Mouse (Mus musculus): ENCODE data around the gene Tmem164. TPM values are rescaled to one million over a fixed set of nuclear protein-coding genes. Genes with fewer than 3 reads are reported as not detected.
"Not testable (repeated sequence)": the region's sequence is repeated elsewhere in the genome, so short reads cannot be mapped to it uniquely, and the experiment has no call there.

Tmem164 gene
- polyA plus RNA-seq (2016; fragmentation: Nextera tagmentation; extraction: Ambion mirVana), result 73.8 and 79.2 TPM in 2 replicates

- Histone ChIP-seq H3K36me3 (peaks cover 2% of the 10 kb centered on the region; the same call in 1 of the 2 replicates), H3K9me3 (replicated peaks) (no peaks in the 10 kb centered on the region), H3K4me3 (peak within 1 kb of the TSS; percentile 66), H3K4me1 (peaks cover 45% of the 10 kb centered on the region), H3K27ac (peak within 1 kb of the TSS; percentile 94), H3K27me3 (ENCODE audit: low read depth, poor library complexity, severe bottlenecking) (peaks cover 98% of the 10 kb centered on the region)
- DNase-seq (ENCODE audit: low spot score), result peak; percentile 82
- WGBS, result 8% methylated on average over 24 of the region's 38 CpGs
Observed at GRCm38 (mm10) chrX:142681056-142681615, at the start of gene Tmem164. Tmem164 (plus strand) TSS chrX:142681406.

- not testable (repeated sequence) for H3K36me3 ChIP-seq; H3K4me3 ChIP-seq; H3K27ac ChIP-seq; H3K4me1 ChIP-seq; H3K9me3 ChIP-seq (replicated peaks)
- WGBS, result 23% methylated on average over 19 of the region's 19 CpGs
- peak; percentile 31 for DNase-seq (ENCODE audit: low spot score)
- H3K27me3 ChIP-seq (ENCODE audit: low read depth, poor library complexity, severe bottlenecking), result peaks cover 56% of the 10 kb centered on the region
Observed at GRCm38 (mm10) chrX:142632990-142633389, 48.2 kb upstream of the Tmem164 start.

DNA sequence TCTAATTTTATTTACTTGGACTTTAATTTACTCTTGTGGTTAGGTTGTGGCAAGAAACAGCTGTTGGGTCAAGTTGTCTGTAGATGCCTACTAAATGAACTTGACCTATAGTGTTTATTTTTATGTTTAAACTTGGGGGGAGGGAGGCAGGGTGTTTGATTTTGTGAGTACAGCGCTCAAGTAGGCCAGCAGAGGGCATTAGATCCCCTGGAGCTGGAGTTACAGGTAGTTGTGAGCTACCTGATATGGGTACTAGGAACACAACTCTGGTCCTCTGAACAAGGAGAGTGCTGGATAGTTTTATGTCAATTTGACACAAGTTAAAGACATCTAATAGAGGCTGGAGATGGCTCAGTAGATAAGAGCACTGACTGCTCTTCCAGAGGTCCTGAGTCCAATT, 34.0 kb upstream of the Tmem164 start:
- H3K27me3 ChIP-seq (ENCODE audit: low read depth, poor library complexity, severe bottlenecking), result peaks cover 66% of the 10 kb centered on the region
- WGBS, result 65% methylated on average over 1 of the region's 1 CpGs
- no peak for DNase-seq (ENCODE audit: low spot score)

GRCm38 (mm10) chrX:142650117-142650764, 31.0 kb upstream of the Tmem164 start:
- no peaks in the 10 kb centered on the region for H3K36me3 ChIP-seq
- WGBS, result 76% methylated on average over 6 of the region's 6 CpGs
- peaks cover 61% of the 10 kb centered on the region for H3K27me3 ChIP-seq (ENCODE audit: low read depth, poor library complexity, severe bottlenecking)

More for the DNA sequence above, 34.0 kb upstream of the Tmem164 start:
- Histone ChIP-seq H3K4me1 (no peaks in the 10 kb centered on the region), H3K4me3 (no peak overlapping the region), H3K36me3 (no peaks in the 10 kb centered on the region), H3K27ac (no peak overlapping the region), H3K9me3 (replicated peaks) (no peaks in the 10 kb centered on the region)

GRCm38 (mm10) chrX:142664704-142665422, 16.3 kb upstream of the Tmem164 start:
- Histone ChIP-seq H3K4me3 (no peak overlapping the region), H3K27ac (no peak overlapping the region), H3K27me3 (ENCODE audit: low read depth, poor library complexity, severe bottlenecking) (peaks cover 95% of the 10 kb centered on the region), H3K36me3 (no peaks in the 10 kb centered on the region), H3K9me3 (replicated peaks) (no peaks in the 10 kb centered on the region), H3K4me1 (peaks cover 14% of the 10 kb centered on the region)
- DNase-seq (ENCODE audit: low spot score), result no peak
- WGBS, result 76% methylated on average over 4 of the region's 4 CpGs

More at GRCm38 (mm10) chrX:142650117-142650764, 31.0 kb upstream of the Tmem164 start:
- H3K4me1 ChIP-seq, result no peaks in the 10 kb centered on the region
- no peak overlapping the region for H3K4me3 ChIP-seq
- no peak for DNase-seq (ENCODE audit: low spot score)
- no peaks in the 10 kb centered on the region for H3K9me3 ChIP-seq (replicated peaks)
- H3K27ac ChIP-seq, result no peak overlapping the region

DNA sequence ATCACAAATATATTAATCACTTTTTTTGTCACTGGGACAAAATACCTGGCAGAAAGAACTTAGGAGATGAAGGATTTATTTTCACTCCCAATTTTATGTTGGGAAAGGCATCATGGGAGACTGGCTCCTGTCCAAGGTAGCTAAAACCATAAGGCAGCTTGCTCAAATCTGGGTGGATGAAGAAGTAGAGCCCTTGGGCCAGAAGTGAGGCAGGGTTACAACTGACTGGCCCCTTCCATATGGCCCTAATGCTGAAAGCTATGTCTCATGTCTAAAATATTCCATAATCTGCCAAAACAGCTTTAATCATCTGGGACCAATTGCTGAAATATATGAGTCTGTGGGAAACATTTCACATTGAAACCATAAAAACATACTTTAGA, 15.8 kb upstream of the Tmem164 start:
- H3K9me3 ChIP-seq (replicated peaks), result no peaks in the 10 kb centered on the region
- DNase-seq (ENCODE audit: low spot score), result no peak
- no peak overlapping the region for H3K4me3 ChIP-seq
- peaks cover 95% of the 10 kb centered on the region for H3K27me3 ChIP-seq (ENCODE audit: low read depth, poor library complexity, severe bottlenecking)
- H3K27ac ChIP-seq, result no peak overlapping the region
- peaks cover 19% of the 10 kb centered on the region for H3K4me1 ChIP-seq
- no peaks in the 10 kb centered on the region for H3K36me3 ChIP-seq

DNA sequence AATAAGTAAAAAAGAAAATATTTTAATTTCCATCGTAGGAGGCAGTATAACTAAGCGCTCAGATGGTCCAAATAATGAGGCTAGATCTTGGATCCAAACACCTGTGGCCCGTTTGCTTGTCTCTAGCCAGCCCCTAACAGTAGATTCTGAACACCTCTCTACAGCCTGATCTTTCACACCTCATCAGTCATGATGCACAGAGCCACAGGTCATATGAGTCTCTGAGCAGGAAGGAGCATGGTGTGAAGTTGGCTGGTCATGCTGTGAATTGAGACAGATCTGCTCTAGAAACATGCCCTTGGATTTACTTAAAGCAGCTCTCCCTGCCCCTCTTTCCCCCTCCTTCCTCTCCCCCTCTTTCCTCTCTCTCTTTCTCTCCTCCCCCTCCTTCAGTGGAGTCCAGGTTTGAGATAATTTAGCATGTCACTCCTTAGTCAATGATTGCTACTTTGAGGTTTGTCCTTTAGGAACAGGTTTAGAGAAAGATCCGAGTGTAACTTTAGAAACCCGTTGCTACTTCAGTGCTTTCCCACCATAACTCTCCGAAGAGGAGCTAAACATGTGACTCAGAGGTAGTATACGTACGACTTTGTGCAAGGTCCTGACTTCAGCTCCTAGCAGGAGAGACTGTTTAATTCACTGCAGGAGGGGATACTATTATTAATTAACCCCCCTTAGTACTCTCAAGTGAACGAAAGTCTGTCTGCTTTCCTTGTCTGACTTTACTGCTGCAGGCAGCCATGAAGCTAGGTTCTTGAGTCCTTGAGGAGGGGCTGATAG, 11.7 kb upstream of the Tmem164 start:
- H3K36me3 ChIP-seq, result no peaks in the 10 kb centered on the region
- peaks cover 28% of the 10 kb centered on the region for H3K4me1 ChIP-seq
- peaks cover 87% of the 10 kb centered on the region for H3K27me3 ChIP-seq (ENCODE audit: low read depth, poor library complexity, severe bottlenecking)
- H3K9me3 ChIP-seq (replicated peaks), result no peaks in the 10 kb centered on the region
- 45% methylated on average over 9 of the region's 9 CpGs for WGBS
- DNase-seq (ENCODE audit: low spot score), result peak; percentile 31
- 0 out of 2 replicates have a peak overlapping the region, but pooled peaks have one; percentile 2 for H3K4me3 ChIP-seq
- H3K27ac ChIP-seq, result peak overlapping the region; percentile 77

DNA sequence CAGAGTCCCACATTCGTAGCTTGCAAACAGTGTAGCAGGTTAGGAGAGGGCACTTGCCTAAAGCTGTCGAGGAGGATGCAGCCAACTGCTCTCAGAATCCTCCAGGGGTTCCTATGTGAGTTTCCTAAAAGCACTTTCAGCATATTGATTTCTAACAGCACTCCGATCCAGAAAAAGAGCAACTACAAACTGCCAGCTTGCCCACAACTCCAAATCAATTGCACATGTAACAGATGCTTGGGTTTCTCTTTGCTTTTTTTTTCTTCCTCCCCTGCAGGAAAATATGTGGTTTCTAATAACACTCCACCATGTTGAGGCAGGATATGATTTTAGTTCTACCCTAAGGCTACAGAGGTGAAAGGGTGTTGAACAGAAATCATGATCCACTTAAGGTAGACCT, 11.1 kb upstream of the Tmem164 start:
- peak; percentile 32 for DNase-seq (ENCODE audit: low spot score)
- Histone ChIP-seq H3K27ac (peak overlapping the region; percentile 77), H3K9me3 (replicated peaks) (no peaks in the 10 kb centered on the region), H3K4me1 (peaks cover 28% of the 10 kb centered on the region), H3K4me3 (0 out of 2 replicates have a peak overlapping the region, but pooled peaks have one; percentile 2), H3K27me3 (ENCODE audit: low read depth, poor library complexity, severe bottlenecking) (peaks cover 87% of the 10 kb centered on the region), H3K36me3 (no peaks in the 10 kb centered on the region)
- 28% methylated on average over 3 of the region's 3 CpGs for WGBS

DNA sequence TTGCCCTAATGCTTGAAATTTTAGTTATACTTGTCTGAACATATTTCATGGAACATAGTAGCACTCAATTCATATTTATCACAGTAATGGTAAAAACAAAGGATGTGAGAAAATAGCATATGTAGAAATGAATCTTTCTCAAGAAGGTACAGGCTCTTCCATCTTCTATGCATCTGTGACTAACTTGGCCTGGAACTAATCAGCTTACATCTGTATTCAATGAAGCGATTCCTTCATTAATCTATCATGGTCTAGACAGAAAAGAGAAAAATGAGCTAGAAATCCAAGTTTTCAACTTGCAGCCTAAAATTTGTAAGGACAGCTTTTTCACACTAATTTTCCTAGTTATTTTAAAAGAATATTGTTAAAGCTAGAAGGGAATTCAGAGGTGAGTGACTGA, 10.1 kb upstream of the Tmem164 start:
- Histone ChIP-seq H3K27me3 (ENCODE audit: low read depth, poor library complexity, severe bottlenecking) (peaks cover 86% of the 10 kb centered on the region), H3K4me1 (peaks cover 28% of the 10 kb centered on the region), H3K27ac (peak overlapping the region; percentile 50; the same call in 1 of the 2 replicates), H3K9me3 (replicated peaks) (no peaks in the 10 kb centered on the region), H3K4me3 (no peak overlapping the region), H3K36me3 (no peaks in the 10 kb centered on the region)
- 43% methylated on average over 1 of the region's 1 CpGs for WGBS
- no peak for DNase-seq (ENCODE audit: low spot score)

- no peak for DNase-seq (ENCODE audit: low spot score)
- Histone ChIP-seq H3K36me3 (no peaks in the 10 kb centered on the region), H3K9me3 (replicated peaks) (no peaks in the 10 kb centered on the region), H3K27ac (no peak overlapping the region), H3K27me3 (ENCODE audit: low read depth, poor library complexity, severe bottlenecking) (peaks cover 87% of the 10 kb centered on the region), H3K4me3 (no peak overlapping the region), H3K4me1 (peaks cover 28% of the 10 kb centered on the region)
- 91% methylated on average over 1 of the region's 1 CpGs for WGBS
Observed at GRCm38 (mm10) chrX:142672701-142673100, 8.5 kb upstream of the Tmem164 start.

GRCm38 (mm10) chrX:142677193-142677592, 4.0 kb upstream of the Tmem164 start:
- WGBS, result 55% methylated on average over 3 of the region's 3 CpGs
- no peak overlapping the region for H3K4me3 ChIP-seq
- H3K27me3 ChIP-seq (ENCODE audit: low read depth, poor library complexity, severe bottlenecking), result peaks cover 88% of the 10 kb centered on the region
- peaks cover 10% of the 10 kb centered on the region; the same call in 1 of the 2 replicates for H3K4me1 ChIP-seq
- no peak for DNase-seq (ENCODE audit: low spot score)
- H3K9me3 ChIP-seq (replicated peaks), result no peaks in the 10 kb centered on the region
- H3K36me3 ChIP-seq, result no peaks in the 10 kb centered on the region
- H3K27ac ChIP-seq, result no peak overlapping the region

Measured in limb, embryonic 10.5 days (tissue).